Mouse (Mus musculus): Measurements from ENCODE around the gene Ppp1r13l. TPM values are rescaled to one million over a fixed set of nuclear protein-coding genes. Genes with fewer than 3 reads are reported as not detected.
A peak's percentile ranks its signal among the peaks of the same experiment; 100 is the strongest.

The Ppp1r13l gene
- polyA plus RNA-seq, 2 experiments, result 15.3 to 33.8 TPM

- H3K9ac ChIP-seq (ENCODE audit: low read depth, low read length, severe bottlenecking), result peak overlapping the region; percentile 66
- peak overlapping the region; percentile 97 for H3K4me2 ChIP-seq (replicated peaks; ENCODE audit: low read depth, low read length, severe bottlenecking)
- H3K4me3 ChIP-seq (replicated peaks; ENCODE audit: low read length), result peak overlapping the region; percentile 66
- no peak for DNase-seq (ENCODE audit: low spot score)
- H3K9me3 ChIP-seq (ENCODE audit: control insufficient read depth, low read length), result no peaks in the 10 kb centered on the region
- no peak for ATAC-seq (ENCODE audit: low FRiP score, low read depth)
- WGBS, result 18% methylated on average over 13 of the region's 13 CpGs
- H3K36me3 ChIP-seq (ENCODE audit: control insufficient read depth, insufficient read depth, low read length), result peaks cover 38% of the 10 kb centered on the region
- no peak overlapping the region for H3K27ac ChIP-seq (replicated peaks; ENCODE audit: low read depth, low read length)
- no peaks in the 10 kb centered on the region for H3K27me3 ChIP-seq (ENCODE audit: control insufficient read depth, insufficient read depth, low read length)
- TF ChIP-seq POLR2A (IDR thresholded peaks at IDR 0.05; ENCODE audit: borderline replicate concordance, extremely low read depth, insufficient read depth, insufficient read length), result no peak
- peaks cover 12% of the 10 kb centered on the region for H3K4me1 ChIP-seq (ENCODE audit: control insufficient read depth, insufficient read depth, low read length)
Measured at GRCm38 (mm10) chr7:19358634-19359033, 915 bp upstream of the Ppp1r13l start.

DNA sequence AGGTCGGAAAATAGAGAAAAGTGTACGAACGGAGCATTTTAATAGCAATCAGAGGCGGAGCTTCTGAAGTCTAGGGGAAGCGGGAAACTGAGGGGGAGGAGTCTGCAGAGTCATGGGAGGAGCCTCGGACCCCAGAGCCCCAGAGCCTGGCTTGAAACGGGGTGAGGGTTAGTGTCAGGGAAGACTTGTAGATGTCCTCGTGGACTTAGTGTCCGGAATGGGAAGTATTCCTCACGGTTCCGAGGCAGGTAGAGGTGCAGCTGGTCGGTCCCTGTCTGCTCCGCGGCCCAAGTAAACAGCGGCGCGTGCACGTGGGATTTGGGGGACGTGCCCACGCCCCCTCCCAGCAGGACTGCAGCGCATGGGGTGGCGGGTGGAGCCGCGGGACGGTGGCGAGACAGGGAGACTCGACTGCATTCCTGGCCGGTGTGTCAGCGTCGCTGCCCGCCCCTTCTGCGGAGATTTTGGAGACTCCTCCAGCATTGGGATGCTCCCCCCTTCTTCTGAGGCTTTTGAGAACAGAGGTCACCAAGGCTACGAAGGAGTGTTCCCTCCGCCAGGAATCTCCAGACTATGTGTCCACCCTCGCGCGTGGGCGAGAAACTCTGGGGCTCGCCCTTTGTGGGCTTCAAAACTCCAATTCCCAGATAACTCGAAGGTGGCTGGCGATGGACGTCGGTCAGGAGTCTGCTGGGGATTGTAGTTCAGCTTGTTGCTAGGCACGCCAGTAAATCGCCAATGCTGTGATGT lies 518 bp downstream of the Ppp1r13l start:
- Histone ChIP-seq H3K36me3 (ENCODE audit: control insufficient read depth, insufficient read depth, low read length) (peaks cover 26% of the 10 kb centered on the region), H3K9me3 (ENCODE audit: control insufficient read depth, low read length) (no peaks in the 10 kb centered on the region), H3K27me3 (ENCODE audit: control insufficient read depth, insufficient read depth, low read length) (no peaks in the 10 kb centered on the region), H3K4me3 (replicated peaks; ENCODE audit: low read length) (peak overlapping the region; percentile 66), H3K4me2 (replicated peaks; ENCODE audit: low read depth, low read length, severe bottlenecking) (peak overlapping the region; percentile 97), H3K4me1 (ENCODE audit: control insufficient read depth, insufficient read depth, low read length) (peaks cover 12% of the 10 kb centered on the region), H3K9ac (ENCODE audit: low read depth, low read length, severe bottlenecking) (peak overlapping the region; percentile 66), H3K27ac (replicated peaks; ENCODE audit: low read depth, low read length) (peak overlapping the region; percentile 40)
- TF ChIP-seq POLR2A (IDR thresholded peaks at IDR 0.05; ENCODE audit: borderline replicate concordance, extremely low read depth, insufficient read depth, insufficient read length), result no peak
- WGBS, result under 1% methylated on average over 44 of the region's 45 CpGs
- peak; percentile 75 for ATAC-seq (ENCODE audit: low FRiP score, low read depth)
- peak; percentile 89 for DNase-seq (ENCODE audit: low spot score)

DNA sequence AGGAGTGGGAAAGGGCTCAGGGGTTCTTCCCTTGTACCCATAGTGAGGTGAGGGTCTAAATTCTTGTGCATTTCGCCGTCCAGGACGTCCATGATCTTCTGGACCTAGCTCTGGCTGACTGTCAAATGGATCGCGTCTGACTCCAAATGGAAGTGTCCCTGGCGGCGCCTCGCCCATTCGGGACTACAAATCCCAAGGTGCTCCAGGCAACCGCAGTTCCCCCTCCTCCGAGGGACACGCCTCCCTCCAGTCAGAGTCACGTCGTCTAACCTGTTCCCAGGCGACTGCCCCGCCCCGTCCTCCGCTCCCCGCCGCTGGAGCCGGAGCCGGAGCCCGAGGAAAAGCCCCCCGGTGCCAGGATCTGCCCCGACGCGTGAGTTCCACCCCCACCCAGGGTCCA lies 1.4 kb downstream of the Ppp1r13l start:
- H3K4me2 ChIP-seq (replicated peaks; ENCODE audit: low read depth, low read length, severe bottlenecking), result peak overlapping the region; percentile 97
- peaks cover 20% of the 10 kb centered on the region for H3K36me3 ChIP-seq (ENCODE audit: control insufficient read depth, insufficient read depth, low read length)
- H3K9ac ChIP-seq (ENCODE audit: low read depth, low read length, severe bottlenecking), result peak overlapping the region; percentile 52
- H3K9me3 ChIP-seq (ENCODE audit: control insufficient read depth, low read length), result no peaks in the 10 kb centered on the region
- WGBS, result under 1% methylated on average over 27 of the region's 27 CpGs
- H3K4me1 ChIP-seq (ENCODE audit: control insufficient read depth, insufficient read depth, low read length), result peaks cover 12% of the 10 kb centered on the region
- no peak overlapping the region for H3K27ac ChIP-seq (replicated peaks; ENCODE audit: low read depth, low read length)
- peak; percentile 62 for ATAC-seq (ENCODE audit: low FRiP score, low read depth)
- no peak for TF ChIP-seq POLR2A (IDR thresholded peaks at IDR 0.05; ENCODE audit: borderline replicate concordance, extremely low read depth, insufficient read depth, insufficient read length)
- no peaks in the 10 kb centered on the region for H3K27me3 ChIP-seq (ENCODE audit: control insufficient read depth, insufficient read depth, low read length)
- H3K4me3 ChIP-seq (replicated peaks; ENCODE audit: low read length), result peak overlapping the region; percentile 66
- peak; percentile 87 for DNase-seq (ENCODE audit: low spot score)

- Histone ChIP-seq H3K9ac (ENCODE audit: low read depth, low read length, severe bottlenecking) (peak overlapping the region; percentile 52), H3K4me1 (ENCODE audit: control insufficient read depth, insufficient read depth, low read length) (peaks cover 12% of the 10 kb centered on the region), H3K27me3 (ENCODE audit: control insufficient read depth, insufficient read depth, low read length) (no peaks in the 10 kb centered on the region), H3K4me2 (replicated peaks; ENCODE audit: low read depth, low read length, severe bottlenecking) (peak overlapping the region; percentile 97), H3K36me3 (ENCODE audit: control insufficient read depth, insufficient read depth, low read length) (peaks cover 14% of the 10 kb centered on the region; the same call in 1 of the 2 replicates), H3K27ac (replicated peaks; ENCODE audit: low read depth, low read length) (0 out of 2 replicates have a peak overlapping the region, but pooled peaks have one; percentile 0), H3K9me3 (ENCODE audit: control insufficient read depth, low read length) (no peaks in the 10 kb centered on the region), H3K4me3 (replicated peaks; ENCODE audit: low read length) (peak overlapping the region; percentile 66)
- DNase-seq (ENCODE audit: low spot score), result peak; percentile 54
- WGBS, result 12% methylated on average over 16 of the region's 16 CpGs
- no peak for ATAC-seq (ENCODE audit: low FRiP score, low read depth)
- no peak for TF ChIP-seq POLR2A (IDR thresholded peaks at IDR 0.05; ENCODE audit: borderline replicate concordance, extremely low read depth, insufficient read depth, insufficient read length)
Measured at GRCm38 (mm10) chr7:19361720-19362119, 2.2 kb downstream of the Ppp1r13l start.

- 46% methylated on average over 4 of the region's 4 CpGs for WGBS
- H3K4me1 ChIP-seq (ENCODE audit: control insufficient read depth, insufficient read depth, low read length), result peaks cover 12% of the 10 kb centered on the region
- H3K4me2 ChIP-seq (replicated peaks; ENCODE audit: low read depth, low read length, severe bottlenecking), result peak overlapping the region; percentile 97
- no peak overlapping the region for H3K9ac ChIP-seq (ENCODE audit: low read depth, low read length, severe bottlenecking)
- peaks cover 9% of the 10 kb centered on the region; the same call in 1 of the 2 replicates for H3K36me3 ChIP-seq (ENCODE audit: control insufficient read depth, insufficient read depth, low read length)
- DNase-seq (ENCODE audit: low spot score), result no peak
- peak overlapping the region; percentile 66; the same call in 1 of the 2 replicates for H3K4me3 ChIP-seq (replicated peaks; ENCODE audit: low read length)
- ATAC-seq (ENCODE audit: low FRiP score, low read depth), result no peak
- no peaks in the 10 kb centered on the region for H3K27me3 ChIP-seq (ENCODE audit: control insufficient read depth, insufficient read depth, low read length)
- TF ChIP-seq POLR2A (IDR thresholded peaks at IDR 0.05; ENCODE audit: borderline replicate concordance, extremely low read depth, insufficient read depth, insufficient read length), result no peak
- H3K27ac ChIP-seq (replicated peaks; ENCODE audit: low read depth, low read length), result no peak overlapping the region
- H3K9me3 ChIP-seq (ENCODE audit: control insufficient read depth, low read length), result no peaks in the 10 kb centered on the region
Measured at GRCm38 (mm10) chr7:19362276-19362675, 2.7 kb downstream of the Ppp1r13l start.

Measured in limb, embryonic 14.5 days (tissue).